Mouse (Mus musculus) liver (tissue): ENCODE measurements around the gene Tmem189.

Experiments used
- DNase-seq: peaks from one replicate; pipeline ENCODE4 v3.0.0-alpha.2; 2020; ENCODE audit warnings: mixed read lengths

The Tmem189 gene

DNA sequence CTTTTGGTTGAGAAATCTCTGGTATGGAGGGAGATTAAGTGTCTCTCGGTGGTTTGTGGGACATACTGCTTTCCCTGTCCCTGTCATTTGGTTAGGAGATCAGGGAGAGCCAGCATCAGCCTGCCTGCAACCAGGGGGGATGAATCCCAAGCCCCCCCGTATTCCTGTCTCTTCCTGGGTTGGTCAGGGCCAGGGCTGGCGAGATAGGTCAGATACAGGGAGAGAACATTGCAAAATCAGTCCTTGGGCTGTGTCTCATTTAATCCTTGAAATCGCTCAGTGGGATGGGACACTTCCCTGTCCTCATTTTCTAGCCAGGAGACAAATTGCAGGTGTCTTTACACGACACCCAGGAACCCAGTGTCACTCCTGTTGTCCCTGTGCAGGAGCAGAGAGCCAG, 10.4 kb upstream of the Tmem189 start:
- DNase-seq: no peak

DNA sequence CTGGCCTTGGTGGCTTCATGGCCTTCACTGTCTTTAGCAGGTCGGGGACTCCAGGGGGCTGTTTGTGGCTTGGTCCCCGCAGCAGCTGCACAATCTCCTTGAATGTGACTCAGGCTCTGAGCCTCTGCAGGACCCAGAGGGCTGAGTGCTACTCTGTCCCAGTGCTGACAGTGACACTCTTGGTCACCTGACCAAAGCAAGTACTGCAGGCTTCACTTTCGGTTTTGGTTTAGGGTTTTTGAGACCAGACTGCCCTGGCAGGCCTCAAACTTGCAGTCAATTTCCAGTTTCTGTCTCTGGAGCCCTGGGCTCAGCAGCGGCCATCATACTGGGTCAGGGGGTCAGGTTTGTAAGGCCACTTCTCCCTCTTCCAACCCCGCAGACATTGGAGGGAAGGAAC, 8.3 kb upstream of the Tmem189 start:
- peak; percentile 43 for DNase-seq

GRCm38 (mm10) chr2:167696143-167696542, 6.5 kb upstream of the Tmem189 start:
- DNase-seq: no peak

DNA sequence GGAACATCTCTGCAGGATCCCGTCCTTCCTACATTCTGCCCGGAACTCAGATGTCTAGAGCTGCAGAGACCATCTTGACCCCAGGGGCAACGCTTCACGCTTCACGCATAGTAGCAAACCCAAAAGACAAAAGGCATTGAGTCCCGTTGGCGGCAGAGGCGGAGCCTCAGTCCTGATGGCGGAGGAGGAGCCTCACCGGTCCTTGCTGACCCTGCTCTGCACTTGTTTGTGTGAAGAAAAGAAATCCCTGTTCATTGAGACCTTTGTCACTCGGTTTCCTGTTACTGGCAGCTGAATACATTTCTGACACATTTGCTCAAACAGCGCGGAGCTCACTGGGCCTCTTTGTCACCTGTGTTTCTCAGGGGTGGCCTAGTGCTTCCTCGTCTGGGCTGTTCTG, 5.9 kb upstream of the Tmem189 start:
- DNase-seq: no peak

DNA sequence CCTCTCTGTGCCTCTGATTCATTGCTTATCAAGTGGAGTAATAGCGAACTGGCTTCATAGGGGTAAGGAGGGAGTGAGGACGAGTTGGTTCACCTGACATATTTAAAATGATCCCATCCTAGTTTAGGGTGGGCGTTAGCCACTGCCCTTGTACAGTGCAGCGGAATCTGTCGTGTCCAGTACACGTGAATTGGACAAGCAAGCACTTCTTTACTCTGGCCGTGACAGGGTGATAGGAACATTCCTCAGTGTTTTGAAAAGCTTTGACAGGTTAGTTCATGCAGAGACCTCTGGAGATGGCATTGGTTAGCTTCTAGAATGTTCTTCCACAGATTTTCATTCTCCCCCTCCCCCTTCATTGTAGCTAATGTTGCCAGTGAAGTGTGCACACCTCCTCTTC, 5.3 kb upstream of the Tmem189 start:
- DNase-seq: no peak

DNA sequence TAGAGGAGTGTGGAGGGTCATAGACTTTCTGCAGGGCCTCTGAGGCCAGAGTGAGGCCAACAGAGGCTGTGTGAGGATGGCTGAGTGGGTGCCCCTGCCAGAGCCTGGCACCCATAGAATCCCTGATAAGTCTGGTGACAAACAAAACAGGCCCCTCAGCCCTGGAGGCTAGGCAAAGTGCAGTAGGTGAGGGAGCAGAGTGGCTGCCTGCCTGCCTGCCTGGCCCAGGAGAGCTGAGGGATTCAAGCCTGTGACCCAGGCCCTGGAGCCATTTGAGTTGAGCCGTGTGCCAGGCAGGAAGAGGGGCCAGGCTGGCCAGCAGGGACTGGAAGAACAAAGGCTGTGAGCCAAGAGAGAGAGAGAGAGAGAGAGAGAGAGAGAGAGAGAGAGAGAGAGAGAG, 4.6 kb upstream of the Tmem189 start:
- DNase-seq: no peak

GRCm38 (mm10) chr2:167693540-167693939, 3.9 kb upstream of the Tmem189 start:
- no peak for DNase-seq

GRCm38 (mm10) chr2:167692831-167693230, 3.2 kb upstream of the Tmem189 start:
- DNase-seq: no peak

- DNase-seq: no peak
These were observed 2.4 kb upstream of the Tmem189 start for GRCm38 (mm10) chr2:167691871-167692661.

DNA sequence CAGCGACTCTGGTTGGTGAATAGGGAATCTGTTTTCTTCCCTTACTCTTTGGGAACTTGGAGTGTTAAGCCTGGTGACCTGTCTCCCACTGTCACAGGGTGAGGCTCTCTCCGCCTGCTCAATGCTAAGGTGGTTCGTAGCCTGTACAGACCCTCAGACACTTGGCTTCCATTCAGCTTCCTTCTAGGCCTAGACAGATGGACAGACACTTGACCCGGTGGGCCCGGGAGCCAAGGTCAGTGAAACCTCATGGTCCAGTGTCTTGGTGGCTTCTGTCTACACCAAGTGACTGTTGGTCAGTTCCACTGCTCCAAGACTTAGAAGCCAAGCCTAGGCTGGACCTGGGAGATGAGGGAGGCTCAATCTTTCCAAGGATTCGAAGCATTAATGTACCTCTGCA, 1.8 kb upstream of the Tmem189 start:
- no peak for DNase-seq

GRCm38 (mm10) chr2:167690962-167691311, 1.3 kb upstream of the Tmem189 start:
- no peak for DNase-seq

GRCm38 (mm10) chr2:167690219-167690961, 768 bp upstream of the Tmem189 start:
- DNase-seq: no peak

DNA sequence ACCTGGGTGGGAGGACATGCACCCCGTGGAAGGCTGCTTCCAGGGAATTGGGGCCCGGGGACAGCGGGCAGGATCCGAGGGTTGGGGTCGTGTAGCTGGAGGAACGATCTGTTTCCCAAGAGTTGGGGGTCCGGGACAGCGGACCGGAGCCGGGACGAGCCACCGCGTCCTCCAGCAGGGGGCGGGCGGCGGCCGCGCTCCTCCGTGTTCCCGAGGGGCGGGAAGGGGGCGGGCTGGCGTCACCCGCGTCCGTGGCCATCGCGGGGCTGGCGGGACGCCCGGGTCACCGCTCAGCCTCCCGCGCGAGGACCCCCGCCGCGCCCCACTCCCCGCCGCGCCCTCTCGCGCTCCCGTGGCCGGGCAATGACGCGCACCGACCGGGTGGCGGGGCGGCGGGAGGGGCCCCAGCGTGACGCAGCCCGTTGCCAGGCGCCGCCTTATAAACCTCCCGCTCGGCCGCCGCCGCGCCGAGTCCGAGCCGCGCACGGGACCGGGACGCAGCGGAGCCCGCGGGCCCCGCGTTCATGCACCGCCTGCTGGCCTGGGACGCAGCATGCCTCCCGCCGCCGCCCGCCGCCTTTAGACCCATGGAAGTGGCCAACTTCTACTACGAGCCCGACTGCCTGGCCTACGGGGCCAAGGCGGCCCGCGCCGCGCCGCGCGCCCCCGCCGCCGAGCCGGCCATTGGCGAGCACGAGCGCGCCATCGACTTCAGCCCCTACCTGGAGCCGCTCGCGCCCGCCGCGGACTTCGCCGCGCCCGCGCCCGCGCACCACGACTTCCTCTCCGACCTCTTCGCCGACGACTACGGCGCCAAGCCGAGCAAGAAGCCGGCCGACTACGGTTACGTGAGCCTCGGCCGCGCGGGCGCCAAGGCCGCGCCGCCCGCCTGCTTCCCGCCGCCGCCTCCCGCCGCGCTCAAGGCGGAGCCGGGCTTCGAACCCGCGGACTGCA, 847 bp downstream of the Tmem189 start, which contains the start of gene Cebpb:
Gene Cebpb, plus strand, starts transcription at position 418 of the 954 bp plus-strand sequence.
- DNase-seq: peak; percentile 81

DNA sequence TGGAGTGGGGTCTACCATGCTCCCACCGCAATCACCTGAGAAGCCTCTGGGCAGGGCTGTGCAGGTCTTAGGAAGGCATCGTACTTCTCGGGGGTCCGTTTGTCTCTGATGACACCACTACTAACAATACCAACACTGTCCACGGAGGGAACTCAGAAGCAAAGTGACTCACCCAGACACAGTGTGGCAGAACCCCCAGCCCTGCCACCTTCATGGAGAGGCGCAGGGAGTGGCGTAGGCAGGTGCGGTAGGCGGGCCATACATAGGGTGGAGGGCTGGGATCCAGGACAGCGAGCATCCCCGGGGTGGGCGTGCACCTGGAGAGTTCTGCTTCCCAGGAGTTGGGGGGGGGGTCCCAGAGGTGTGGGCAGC, 1.5 kb downstream of the Tmem189 start:
- no peak for DNase-seq

DNA sequence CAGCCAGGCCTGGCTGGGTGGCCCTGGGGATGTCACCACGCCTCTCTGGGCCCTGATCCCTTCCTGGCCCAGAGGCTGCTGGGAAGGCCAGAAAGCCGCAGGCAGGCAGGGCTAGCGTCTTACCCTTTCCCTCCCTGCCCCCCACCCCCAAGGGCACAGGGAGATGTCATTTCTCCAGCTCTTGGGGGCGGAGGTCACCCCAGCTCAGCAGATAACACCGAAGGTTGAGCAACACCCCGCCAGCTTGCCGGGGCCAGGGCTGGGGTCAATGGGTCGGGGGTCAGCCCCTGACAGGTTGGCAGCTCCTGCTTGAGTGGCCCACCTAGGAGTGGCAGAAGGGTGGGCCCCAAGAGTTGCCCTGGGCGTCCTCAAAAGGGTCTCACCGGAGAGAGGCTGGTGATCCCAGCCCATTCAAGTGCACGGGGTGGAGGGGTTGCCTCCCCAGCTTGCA, 1.9 kb downstream of the Tmem189 start:
- DNase-seq: peak; percentile 71

GRCm38 (mm10) chr2:167687250-167687586, 2.4 kb downstream of the Tmem189 start:
- DNase-seq: no peak

- DNase-seq: no peak
These were observed 3.0 kb downstream of the Tmem189 start for GRCm38 (mm10) chr2:167686382-167687249.

- no peak for DNase-seq
These were observed 3.8 kb downstream of the Tmem189 start for GRCm38 (mm10) chr2:167685865-167686264.

GRCm38 (mm10) chr2:167685137-167685536, 4.5 kb downstream of the Tmem189 start:
- peak; percentile 93 for DNase-seq

DNA sequence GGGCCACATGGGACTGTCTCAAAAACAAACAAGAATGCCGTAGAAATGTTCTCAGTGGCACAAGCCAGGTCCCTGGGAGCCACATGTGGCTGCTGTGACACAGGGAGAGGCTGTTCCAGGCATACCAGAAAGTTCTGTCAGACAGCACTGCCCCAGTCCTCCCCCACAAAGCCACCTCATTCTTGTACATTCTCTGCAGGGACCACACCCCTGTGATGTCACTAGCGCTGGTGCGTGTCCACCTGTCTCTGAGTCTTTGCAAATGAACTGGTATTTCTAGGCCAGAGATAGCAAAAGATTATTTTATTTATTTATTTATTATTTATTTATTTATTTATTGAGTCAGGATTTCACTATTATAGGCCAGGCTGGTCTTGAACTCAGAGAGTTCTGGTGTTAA, 5.9 kb downstream of the Tmem189 start:
- no peak for DNase-seq

- DNase-seq: peak; percentile 73
These were observed 9.0 kb downstream of the Tmem189 start for GRCm38 (mm10) chr2:167680657-167681056.

DNA sequence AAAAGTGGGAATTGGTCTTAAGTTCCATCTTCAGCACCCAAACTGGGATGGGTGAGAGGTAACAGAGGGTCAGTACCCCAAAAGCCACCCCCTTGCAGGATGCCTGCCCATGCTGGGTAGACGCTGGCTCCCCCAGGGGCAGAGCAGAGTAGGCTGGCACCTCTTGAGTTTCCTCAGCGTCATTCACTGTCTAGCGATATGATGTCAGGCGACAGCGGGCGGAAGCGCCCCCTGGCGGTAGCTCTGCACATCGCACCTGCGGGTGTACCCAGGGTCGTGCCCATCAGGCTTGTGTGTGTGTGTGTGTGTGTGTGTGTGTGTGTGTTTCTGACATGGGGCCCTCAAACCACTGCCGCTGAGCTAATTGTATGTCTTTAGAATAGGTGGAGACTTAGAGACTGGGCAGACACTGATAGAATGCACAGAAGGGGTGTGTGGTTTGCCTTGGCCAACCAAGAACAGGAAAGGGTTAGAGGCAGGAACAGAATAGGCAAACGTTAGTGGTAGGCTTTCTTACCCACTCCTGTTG, 9.7 kb downstream of the Tmem189 start:
- DNase-seq: peak; percentile 87
